Mouse (Mus musculus) bone marrow, adult 2 months (tissue): ENCODE measurements around the gene Myd88. TPM values are rescaled to one million over a fixed set of nuclear protein-coding genes. Genes with fewer than 3 reads are reported as not detected.

Experiments used
- H3K27ac ChIP-seq: fragments of 200-500 bp; 2 replicates; pipeline ENCODE4 v1.5.1; 2012; ENCODE audit warnings: low read depth, mild to moderate bottlenecking, control low read depth, inconsistent platforms, low read length; ENCODE audit not compliant: control insufficient read depth, poor library complexity, insufficient read depth
- H3K4me1 ChIP-seq: fragments of 200-500 bp; 2 replicates; pipeline ENCODE4 v1.6.1; 2011; ENCODE audit warnings: low read length; ENCODE audit not compliant: control insufficient read depth, insufficient read depth
- H3K4me3 ChIP-seq: fragments of 200-500 bp; replicated peaks from 2 replicates; pipeline ENCODE3; 2011; ENCODE audit warnings: mild to moderate bottlenecking, low read depth, low read length, control low read depth; ENCODE audit not compliant: control insufficient read depth
- CTCF ChIP-seq: fragments of 200-500 bp; IDR thresholded peaks from 2 replicates; pipeline ENCODE4 v1.5.1; 2011; ENCODE audit warnings: low read length, control low read depth; ENCODE audit not compliant: control insufficient read depth, insufficient read depth
- POLR2A ChIP-seq: fragments of 200-500 bp; IDR thresholded peaks from 2 replicates; pipeline ENCODE4 v1.6.1; 2011; ENCODE audit warnings: low read depth, mild to moderate bottlenecking, control low read depth, low read length, borderline replicate concordance; ENCODE audit not compliant: control insufficient read depth
- WGBS: fragments of 180-500 bp; shearing (Covaris S2); methylation state at CpG from one replicate; pipeline ENCODE4 v1.1.7; 2018; 5-methylcytosine and 5-hydroxymethylcytosine counted together
- polyA plus RNA-seq: library from polyadenylated mRNA; stranded (reverse); fragments of >200 nt; gene quantifications from 2 replicates; pipeline ENCODE4 v1.2.4, GENCODE M21; 2011; ENCODE audit warnings: low replicate concordance; ENCODE audit not compliant: missing spikeins, insufficient read depth, insufficient read length

Myd88 gene
- polyA plus RNA-seq, 1 experiment, result 26.2 TPM

DNA sequence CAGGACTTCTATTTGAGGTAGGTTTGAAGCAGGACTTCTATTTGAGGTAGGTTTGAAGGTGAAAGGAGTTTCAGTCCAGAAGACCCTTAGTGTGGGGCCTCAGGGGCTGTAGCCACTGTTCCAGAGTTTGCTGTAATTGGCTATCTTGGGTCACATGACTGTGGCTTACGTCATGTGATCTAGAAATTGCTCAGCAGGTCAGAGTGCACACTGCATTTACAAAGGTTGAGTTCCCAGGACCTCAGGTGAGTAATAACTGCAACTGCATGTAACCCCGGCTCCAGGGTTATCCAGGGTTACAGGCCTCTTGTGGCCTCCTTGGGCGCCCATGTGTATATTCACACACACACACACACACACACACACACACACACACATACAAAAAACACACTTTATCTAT, 27.2 kb upstream of the Myd88 start:
- TF ChIP-seq POLR2A (no peak), CTCF (no peak)
- 78% methylated on average over 3 of the region's 3 CpGs for WGBS
- H3K4me3 ChIP-seq, result no peak overlapping the region
- H3K27ac ChIP-seq, result no peak overlapping the region
- H3K4me1 ChIP-seq, result no peaks in the 10 kb centered on the region; the same call in 1 of the 2 replicates

- H3K27ac ChIP-seq, result no peak within 1 kb of the TSS
- TF ChIP-seq CTCF (no peak), POLR2A (no peak)
- WGBS, result 13% methylated on average over 7 of the region's 7 CpGs
- H3K4me3 ChIP-seq, result no peak within 1 kb of the TSS
- no peaks in the 10 kb centered on the region for H3K4me1 ChIP-seq
These were observed 24.1 kb upstream of the Myd88 start, which contains the start of gene Slc22a14 for GRCm38 (mm10) chr9:119365284-119365683. Gene Slc22a14 (minus strand): TSS chr9:119365553.

GRCm38 (mm10) chr9:119363229-119363628, 22.0 kb upstream of the Myd88 start:
- TF ChIP-seq CTCF, result no peak
- no peak for TF ChIP-seq POLR2A
- Histone ChIP-seq H3K27ac (no peak overlapping the region), H3K4me1 (no peaks in the 10 kb centered on the region), H3K4me3 (no peak overlapping the region)
- 88% methylated on average over 12 of the region's 12 CpGs for WGBS

- 86% methylated on average over 5 of the region's 5 CpGs for WGBS
- TF ChIP-seq POLR2A, result no peak
- no peak for TF ChIP-seq CTCF
These were observed 20.2 kb upstream of the Myd88 start for GRCm38 (mm10) chr9:119361416-119361815.

DNA sequence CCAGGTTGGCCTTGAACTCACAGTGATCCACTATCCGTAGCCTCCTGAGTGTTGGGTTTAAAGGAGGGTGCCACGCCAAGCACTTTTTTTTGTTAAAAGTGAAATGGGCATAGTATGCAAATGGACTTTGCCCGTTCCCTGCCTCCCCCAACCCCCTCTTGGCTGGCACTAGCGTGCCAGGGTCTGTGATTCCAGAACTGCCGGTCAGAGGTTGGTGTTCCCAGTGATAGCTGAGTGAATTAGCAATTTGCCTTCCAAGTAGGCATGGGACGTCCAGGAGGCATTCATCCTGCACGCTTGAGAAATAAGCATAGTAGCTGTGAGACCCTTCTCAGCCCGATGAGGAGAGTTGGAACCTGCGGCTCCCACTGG, 16.8 kb upstream of the Myd88 start:
- 49% methylated on average over 9 of the region's 9 CpGs for WGBS
- TF ChIP-seq CTCF, result no peak
- TF ChIP-seq POLR2A, result no peak
- H3K4me1 ChIP-seq, result no peaks in the 10 kb centered on the region
- no peak overlapping the region for H3K27ac ChIP-seq
- H3K4me3 ChIP-seq, result no peak overlapping the region

More at GRCm38 (mm10) chr9:119361416-119361815, 20.2 kb upstream of the Myd88 start:
- no peaks in the 10 kb centered on the region for H3K4me1 ChIP-seq
- H3K4me3 ChIP-seq, result no peak overlapping the region
- H3K27ac ChIP-seq, result no peak overlapping the region

GRCm38 (mm10) chr9:119357331-119358057, 16.3 kb upstream of the Myd88 start, which contains the start of gene Xylb:
Gene Xylb (plus strand): TSS chr9:119357381.
- WGBS, result 3% methylated on average over 65 of the region's 65 CpGs
- H3K27ac ChIP-seq, result no peak within 1 kb of the TSS

GRCm38 (mm10) chr9:119355943-119356342, 14.7 kb upstream of the Myd88 start:
- TF ChIP-seq CTCF (no peak), POLR2A (no peak)
- H3K4me3 ChIP-seq, result no peak overlapping the region
- 78% methylated on average over 6 of the region's 6 CpGs for WGBS

More at GRCm38 (mm10) chr9:119357331-119358057, 16.3 kb upstream of the Myd88 start, which contains the start of gene Xylb:
- no peaks in the 10 kb centered on the region for H3K4me1 ChIP-seq
- H3K4me3 ChIP-seq, result peak within 1 kb of the TSS; percentile 47
- no peak for TF ChIP-seq POLR2A
- peak; percentile 64 for TF ChIP-seq CTCF

DNA sequence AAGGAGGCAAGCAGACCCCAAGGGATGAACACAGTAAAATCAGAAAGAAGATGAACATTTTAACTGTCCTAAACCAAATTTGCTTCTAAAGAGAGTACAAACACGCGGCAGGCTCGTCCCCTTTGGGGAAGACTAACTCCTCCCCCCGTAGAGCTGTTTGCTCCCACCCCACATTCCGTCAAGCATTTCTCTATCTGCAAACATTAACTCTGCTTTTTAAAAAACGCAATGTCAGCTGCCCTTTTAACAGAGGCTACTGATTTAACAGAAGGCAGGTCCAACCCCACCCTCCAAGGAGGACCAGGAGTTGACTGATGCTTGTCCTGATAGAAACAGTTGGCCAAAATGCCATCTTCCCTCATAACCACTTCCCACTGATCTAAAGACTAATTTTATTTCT, 12.7 kb upstream of the Myd88 start:
- 78% methylated on average over 6 of the region's 6 CpGs for WGBS
- Histone ChIP-seq H3K27ac (no peak overlapping the region), H3K4me1 (no peaks in the 10 kb centered on the region)

More at GRCm38 (mm10) chr9:119355943-119356342, 14.7 kb upstream of the Myd88 start:
- no peak overlapping the region for H3K27ac ChIP-seq
- no peaks in the 10 kb centered on the region for H3K4me1 ChIP-seq

DNA sequence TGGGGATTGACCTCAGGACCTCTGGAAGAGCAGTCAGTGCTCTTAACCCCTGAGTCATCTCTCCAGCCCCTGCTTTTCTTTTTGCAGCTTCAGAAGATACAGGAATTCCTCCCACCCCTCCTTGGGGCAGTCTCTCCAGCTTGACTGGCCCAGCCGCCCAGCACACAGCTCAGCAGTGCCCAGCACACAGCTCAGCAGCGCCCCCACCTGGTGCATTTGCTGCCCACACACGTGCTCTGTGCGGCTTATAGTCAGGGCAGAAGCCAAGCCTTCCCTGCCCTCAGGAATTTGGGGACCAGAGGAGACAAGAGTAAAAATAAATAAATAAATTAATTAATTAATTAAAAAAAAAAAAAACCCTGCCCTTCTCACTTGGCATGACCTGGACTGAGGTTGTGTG, 10.8 kb upstream of the Myd88 start:
- no peak for TF ChIP-seq POLR2A
- peak; percentile 97 for TF ChIP-seq CTCF
- Histone ChIP-seq H3K4me3 (no peak overlapping the region), H3K27ac (no peak overlapping the region), H3K4me1 (no peaks in the 10 kb centered on the region)
- 24% methylated on average over 4 of the region's 4 CpGs for WGBS

More for the DNA sequence above, 12.7 kb upstream of the Myd88 start:
- TF ChIP-seq CTCF, result no peak
- no peak for TF ChIP-seq POLR2A
- H3K4me3 ChIP-seq, result no peak overlapping the region
